Mouse (Mus musculus) limb, embryonic 14.5 days (tissue): ENCODE results near the gene Sec14l3. TPM values are rescaled to one million over a fixed set of nuclear protein-coding genes. Genes with fewer than 3 reads are reported as not detected.

Experiments used
- ATAC-seq: fragments of 200-750 bp; cut with Nextera tagmentation; 2 replicates; pipeline ENCODE4 v1.8.0; 2017; ENCODE audit warnings: low read depth, moderate number of reproducible peaks, moderate TSS enrichment; ENCODE audit not compliant: low FRiP score
- DNase-seq: peaks from one replicate; pipeline ENCODE4 v3.0.0-alpha.2; 2015; ENCODE audit warnings: low spot score
- H3K27ac ChIP-seq: fragments of 300-500 bp; sonication (generic); replicated peaks from 2 replicates; pipeline ENCODE4 v1.5.1; 2014; ENCODE audit warnings: low read depth, mild to moderate bottlenecking, low read length, moderate library complexity, mixed read lengths
- H3K27me3 ChIP-seq: fragments of 300-500 bp; sonication (generic); 2 replicates; pipeline ENCODE4 v1.6.1; 2014; ENCODE audit warnings: low read length, mixed read lengths; ENCODE audit not compliant: control insufficient read depth, insufficient read depth
- H3K36me3 ChIP-seq: fragments of 300-500 bp; sonication (generic); 2 replicates; pipeline ENCODE4 v1.6.1; 2014; ENCODE audit warnings: mild to moderate bottlenecking, low read length, moderate library complexity, mixed read lengths; ENCODE audit not compliant: control insufficient read depth, insufficient read depth
- H3K4me1 ChIP-seq: fragments of 300-500 bp; sonication (generic); 2 replicates; pipeline ENCODE4 v1.6.1; 2014; ENCODE audit warnings: antibody characterized with exemption, low read length, mixed read lengths; ENCODE audit not compliant: control insufficient read depth, insufficient read depth
- H3K4me2 ChIP-seq: fragments of 300-500 bp; sonication (generic); replicated peaks from 2 replicates; pipeline ENCODE4 v1.6.1; 2014; ENCODE audit warnings: low read depth, mild to moderate bottlenecking, low read length, moderate library complexity; ENCODE audit not compliant: severe bottlenecking
- H3K4me3 ChIP-seq: fragments of 300-500 bp; sonication (generic); replicated peaks from 2 replicates; pipeline ENCODE4 v1.5.1; 2014; ENCODE audit warnings: low read length
- H3K9ac ChIP-seq: fragments of 300-500 bp; sonication (generic); 2 replicates; pipeline ENCODE4 v1.6.1; 2014; ENCODE audit warnings: mild to moderate bottlenecking, low read depth, low read length, moderate library complexity; ENCODE audit not compliant: severe bottlenecking
- H3K9me3 ChIP-seq: fragments of 300-500 bp; sonication (generic); 2 replicates; pipeline ENCODE4 v1.6.1; 2016; ENCODE audit warnings: low read length; ENCODE audit not compliant: control insufficient read depth
- POLR2A ChIP-seq: fragments of 200-500 bp; IDR thresholded peaks from 2 replicates; pipeline ENCODE4 v1.8.0; 2012; ENCODE audit warnings: inconsistent platforms, mild to moderate bottlenecking, moderate library complexity, borderline replicate concordance; ENCODE audit not compliant: insufficient read depth, insufficient read length; ENCODE audit errors: extremely low read depth
- WGBS: fragments of 180-500 bp; shearing (Covaris S2); extraction: QIAGEN DNeasy Blood & Tissue Kit; methylation state at CpG from one replicate; pipeline ENCODE4 v1.1.7; 2014; 5-methylcytosine and 5-hydroxymethylcytosine counted together
- polyA plus RNA-seq, 2 experiments: library from polyadenylated mRNA; depleted of rRNA in 1 of 2; stranded (reverse) in 1 of 2; unstranded in 1 of 2; fragments of >200 nt; fragmentation: Nextera tagmentation in 1 of 2; extraction: Ambion mirVana in 1 of 2; gene quantifications; 2 replicates each; pipeline versions ENCODE4 v1.2.1 to v1.2.3; 2012 to 2014

Gene Sec14l3
- polyA plus RNA-seq, 2 experiments, result not detected

GRCm38 (mm10) chr11:4060866-4061575 is 3.6 kb upstream of the Sec14l3 start:
- Histone ChIP-seq H3K9ac (no peak overlapping the region), H3K36me3 (no peaks in the 10 kb centered on the region), H3K4me3 (no peak overlapping the region), H3K9me3 (no peaks in the 10 kb centered on the region), H3K4me2 (no peak overlapping the region), H3K27ac (no peak overlapping the region), H3K27me3 (no peaks in the 10 kb centered on the region), H3K4me1 (no peaks in the 10 kb centered on the region)
- DNase-seq (no peak), ATAC-seq (no peak)
- no peak for TF ChIP-seq POLR2A
- 63% methylated on average over 5 of the region's 5 CpGs for WGBS

- DNase-seq (no peak), ATAC-seq (no peak)
- no peaks in the 10 kb centered on the region for H3K9me3 ChIP-seq
- H3K27me3 ChIP-seq, result no peaks in the 10 kb centered on the region
- WGBS, result 83% methylated on average over 4 of the region's 4 CpGs
- TF ChIP-seq POLR2A, result no peak
- no peak overlapping the region for H3K9ac ChIP-seq
- no peak overlapping the region for H3K4me3 ChIP-seq
- no peak overlapping the region for H3K27ac ChIP-seq
- H3K4me2 ChIP-seq, result no peak overlapping the region
- no peaks in the 10 kb centered on the region for H3K36me3 ChIP-seq
- H3K4me1 ChIP-seq, result no peaks in the 10 kb centered on the region
Observed at GRCm38 (mm10) chr11:4062523-4062922, 2.1 kb upstream of the Sec14l3 start.

- Histone ChIP-seq H3K4me1 (no peaks in the 10 kb centered on the region), H3K4me2 (no peak overlapping the region), H3K27ac (no peak overlapping the region), H3K9ac (no peak overlapping the region), H3K9me3 (no peaks in the 10 kb centered on the region), H3K27me3 (no peaks in the 10 kb centered on the region), H3K4me3 (no peak overlapping the region), H3K36me3 (no peaks in the 10 kb centered on the region)
- 34% methylated on average over 6 of the region's 6 CpGs for WGBS
- TF ChIP-seq POLR2A, result no peak
- ATAC-seq (no peak), DNase-seq (no peak)
Observed at GRCm38 (mm10) chr11:4062981-4063380, 1.7 kb upstream of the Sec14l3 start.

DNA sequence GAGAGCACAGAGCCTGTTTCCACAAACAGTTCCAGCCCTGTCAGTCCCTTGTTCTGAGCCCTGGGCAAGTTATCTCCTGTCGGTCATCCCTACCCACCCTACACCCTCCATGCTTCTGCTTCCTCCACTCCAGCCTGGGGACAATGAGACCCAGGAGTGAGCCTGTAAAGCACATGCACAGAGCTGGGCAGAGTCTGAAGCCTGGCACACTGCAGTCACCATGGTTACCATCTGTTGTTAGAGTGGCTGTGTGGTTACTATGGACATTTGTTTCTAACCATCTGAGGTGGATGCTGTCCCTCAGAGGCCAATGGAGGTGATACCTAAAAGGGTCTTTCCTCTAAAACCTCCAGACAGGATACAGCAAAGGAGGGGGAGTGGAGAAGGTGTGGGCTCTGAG is 5.0 kb downstream of the Sec14l3 start:
- TF ChIP-seq POLR2A, result no peak
- no peak overlapping the region for H3K27ac ChIP-seq
- ATAC-seq, result no peak
- no peak overlapping the region for H3K4me2 ChIP-seq
- no peaks in the 10 kb centered on the region for H3K9me3 ChIP-seq
- DNase-seq, result no peak
- WGBS, result 74% methylated on average over 1 of the region's 1 CpGs
- no peak overlapping the region for H3K4me3 ChIP-seq
- no peaks in the 10 kb centered on the region for H3K36me3 ChIP-seq
- H3K4me1 ChIP-seq, result no peaks in the 10 kb centered on the region
- H3K9ac ChIP-seq, result no peak overlapping the region
- no peaks in the 10 kb centered on the region for H3K27me3 ChIP-seq

- no peaks in the 10 kb centered on the region for H3K36me3 ChIP-seq
- 12% methylated on average over 8 of the region's 8 CpGs for WGBS
- ATAC-seq (no peak), DNase-seq (peak; percentile 71)
- no peak overlapping the region for H3K4me3 ChIP-seq
- no peak overlapping the region for H3K27ac ChIP-seq
- H3K9ac ChIP-seq, result no peak overlapping the region
- TF ChIP-seq POLR2A, result no peak
- no peak overlapping the region for H3K4me2 ChIP-seq
- no peaks in the 10 kb centered on the region for H3K27me3 ChIP-seq
- no peaks in the 10 kb centered on the region for H3K9me3 ChIP-seq
- H3K4me1 ChIP-seq, result no peaks in the 10 kb centered on the region
Observed at GRCm38 (mm10) chr11:4076633-4077032, 12.0 kb downstream of the Sec14l3 start.
